Mouse (Mus musculus) cerebellum, postnatal 14 days (tissue): ENCODE measurements around the gene Cyp2s1.
A peak's percentile ranks its signal among the peaks of the same experiment; 100 is the strongest.

ENCODE experiments used
- DNase-seq, 2 experiments: peaks; one replicate each; pipeline ENCODE4 v3.0.0; 2021; ENCODE audit warnings: mixed read lengths in 2 of 2

Cyp2s1 gene

DNA sequence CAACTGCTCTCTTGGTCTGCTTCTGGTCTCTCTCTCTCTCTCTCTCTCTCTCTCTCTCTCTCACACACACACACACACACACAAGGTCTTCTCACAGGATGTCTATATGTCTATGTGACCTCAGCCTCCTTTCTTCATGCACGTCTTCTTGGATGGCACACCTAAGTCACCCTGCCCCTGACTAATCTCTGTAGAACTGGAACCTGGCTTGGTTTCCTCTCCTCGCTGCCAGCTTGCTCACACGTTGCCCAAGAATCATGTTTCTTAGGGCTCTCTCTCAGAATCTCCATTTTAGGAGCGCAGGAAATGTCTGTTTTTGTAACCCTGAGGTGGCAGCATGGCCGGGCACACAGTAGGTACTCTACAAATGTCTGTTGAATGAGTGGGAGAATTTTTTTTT is 36.7 kb downstream of the Cyp2s1 start:
- DNase-seq = no peak

DNA sequence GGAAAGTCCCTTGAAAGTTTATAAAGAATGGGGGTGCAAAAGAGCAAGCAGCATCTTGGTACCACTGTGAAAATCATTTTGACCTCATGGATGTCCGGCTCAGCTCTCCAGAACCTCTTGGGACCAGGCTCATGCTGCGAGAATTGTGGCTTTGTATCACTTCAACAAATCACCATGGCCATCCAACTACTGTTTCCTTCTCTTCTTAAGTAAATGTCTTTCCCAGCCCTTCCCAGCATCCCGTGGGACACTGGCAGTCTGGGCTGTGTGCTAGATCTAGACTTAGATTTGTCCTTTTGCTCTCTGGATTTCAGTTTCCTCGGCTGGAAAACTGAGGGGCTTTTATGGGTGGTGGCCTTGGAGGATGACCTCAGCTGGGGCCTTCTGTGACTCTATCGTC is 48.5 kb downstream of the Cyp2s1 start:
- no peak for DNase-seq

DNA sequence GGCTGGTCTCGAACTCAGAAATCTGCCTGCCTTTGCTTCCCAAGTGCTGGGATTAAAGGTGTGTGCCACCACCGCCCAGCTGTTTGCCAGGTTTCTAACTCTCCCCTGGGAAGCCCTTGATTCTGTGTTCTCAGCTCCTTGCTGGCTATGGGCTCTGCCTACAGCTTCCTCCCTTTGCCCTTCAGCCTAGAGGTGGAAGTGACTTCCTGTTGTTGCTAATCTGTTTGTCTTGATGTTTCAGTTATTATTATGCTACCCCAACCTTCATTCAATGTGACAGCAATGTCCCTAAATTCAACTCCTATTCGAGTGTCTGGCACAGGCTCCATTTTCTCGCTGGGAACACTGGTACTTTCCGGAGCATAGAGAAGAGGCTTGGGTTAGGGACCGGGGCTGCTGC is 50.6 kb downstream of the Cyp2s1 start:
- DNase-seq = no peak

DNA sequence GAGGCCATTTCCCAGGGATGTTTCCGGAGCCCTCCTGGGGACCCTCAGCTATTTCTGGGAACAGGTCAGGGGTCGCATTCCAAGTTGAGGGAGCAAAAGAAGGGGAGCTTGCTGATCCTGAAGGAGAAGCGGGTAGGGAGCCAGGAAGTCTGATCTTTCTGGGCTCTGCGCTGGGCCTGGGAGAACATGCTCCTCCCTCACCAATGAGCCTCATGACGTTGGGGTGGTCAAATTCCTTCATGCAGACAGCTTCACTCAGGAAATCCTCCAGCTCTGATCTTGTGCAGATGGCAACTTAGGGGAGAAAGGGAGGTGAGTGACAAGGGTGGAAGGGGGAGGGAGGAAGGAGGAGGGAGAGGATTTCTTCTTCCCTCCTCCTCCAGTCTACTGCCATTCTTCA is 52.5 kb downstream of the Cyp2s1 start:
- no peak for DNase-seq

DNA sequence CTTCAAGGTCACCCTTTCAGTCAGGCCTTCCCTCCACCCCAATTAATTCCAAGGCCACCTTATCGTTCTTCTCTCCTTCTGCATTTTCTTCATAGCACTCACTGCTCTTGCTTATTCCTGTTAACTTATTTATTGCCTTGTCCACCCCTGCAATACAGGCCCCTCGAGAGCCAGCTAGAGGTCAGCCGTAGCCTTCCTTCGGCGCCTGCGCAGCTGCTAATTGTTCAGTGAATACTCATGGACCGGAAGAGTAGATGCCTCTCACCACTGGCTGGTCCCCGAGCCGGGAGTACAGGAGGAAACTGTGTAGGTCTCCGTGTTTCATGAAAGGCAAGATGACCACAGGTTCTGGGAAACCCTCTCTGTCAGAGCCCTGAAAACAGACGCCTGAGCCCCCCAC is 53.0 kb downstream of the Cyp2s1 start:
- DNase-seq = no peak

DNA sequence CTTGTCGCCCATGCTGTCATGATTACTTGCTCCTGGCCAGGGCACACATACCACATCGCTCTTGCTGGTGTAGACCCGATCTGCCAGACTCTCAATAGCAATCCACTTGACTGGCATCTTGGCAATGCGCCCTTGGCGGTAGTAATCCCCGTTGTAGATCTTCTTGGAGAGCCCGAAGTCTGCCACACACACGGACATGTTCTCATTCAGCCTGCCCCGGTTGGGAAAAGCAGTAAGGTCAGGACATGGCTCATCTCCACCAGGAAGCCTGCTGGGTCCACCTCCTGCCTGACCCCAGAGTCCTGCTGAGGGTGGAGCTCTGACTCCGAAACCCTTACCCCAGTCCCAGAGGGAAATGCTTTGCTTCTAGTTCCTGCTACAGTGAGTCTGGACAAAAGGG is 55.4 kb downstream of the Cyp2s1 start:
- peak in 1 of 2 experiments; percentile 40 for DNase-seq

DNA sequence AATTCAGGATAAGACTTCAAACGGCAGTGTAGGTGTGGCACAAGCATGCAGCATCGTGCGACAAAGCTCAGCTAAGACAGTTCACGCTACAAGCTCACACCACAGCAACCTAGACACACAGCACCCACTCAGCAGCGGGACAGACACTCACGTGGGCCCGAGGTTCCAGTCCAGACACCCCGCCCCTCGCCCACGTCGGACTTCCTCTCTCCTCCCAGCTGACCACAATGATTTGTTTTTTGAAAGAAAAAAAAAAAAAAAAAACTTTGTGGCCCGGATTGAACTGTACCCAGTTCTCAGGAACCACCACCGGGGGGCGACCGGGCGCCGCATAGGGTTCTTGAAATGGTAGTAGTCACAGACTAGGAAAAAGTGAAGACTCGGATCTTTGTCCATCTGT is 60.7 kb downstream of the Cyp2s1 start:
- peak; percentile 90 to 96 for DNase-seq

DNA sequence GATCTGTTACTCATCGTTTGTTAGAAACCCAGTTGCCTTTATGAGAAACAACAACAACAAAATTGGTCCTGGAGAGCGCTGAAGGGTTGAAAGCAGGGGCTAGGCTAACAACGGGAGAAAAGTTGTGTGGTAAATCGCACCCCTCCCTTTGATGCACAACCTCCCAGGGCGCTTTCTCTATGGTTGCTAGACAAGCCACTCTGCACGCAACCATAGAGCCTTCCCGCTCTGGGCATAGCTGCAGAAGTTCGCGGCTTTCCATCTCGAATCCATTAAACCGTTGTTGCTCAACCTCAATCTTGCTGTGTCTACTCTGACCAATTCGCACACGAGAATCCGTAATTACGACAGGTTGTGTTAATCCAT is 61.3 kb downstream of the Cyp2s1 start:
- DNase-seq = peak in 1 of 2 experiments; percentile 79

DNA sequence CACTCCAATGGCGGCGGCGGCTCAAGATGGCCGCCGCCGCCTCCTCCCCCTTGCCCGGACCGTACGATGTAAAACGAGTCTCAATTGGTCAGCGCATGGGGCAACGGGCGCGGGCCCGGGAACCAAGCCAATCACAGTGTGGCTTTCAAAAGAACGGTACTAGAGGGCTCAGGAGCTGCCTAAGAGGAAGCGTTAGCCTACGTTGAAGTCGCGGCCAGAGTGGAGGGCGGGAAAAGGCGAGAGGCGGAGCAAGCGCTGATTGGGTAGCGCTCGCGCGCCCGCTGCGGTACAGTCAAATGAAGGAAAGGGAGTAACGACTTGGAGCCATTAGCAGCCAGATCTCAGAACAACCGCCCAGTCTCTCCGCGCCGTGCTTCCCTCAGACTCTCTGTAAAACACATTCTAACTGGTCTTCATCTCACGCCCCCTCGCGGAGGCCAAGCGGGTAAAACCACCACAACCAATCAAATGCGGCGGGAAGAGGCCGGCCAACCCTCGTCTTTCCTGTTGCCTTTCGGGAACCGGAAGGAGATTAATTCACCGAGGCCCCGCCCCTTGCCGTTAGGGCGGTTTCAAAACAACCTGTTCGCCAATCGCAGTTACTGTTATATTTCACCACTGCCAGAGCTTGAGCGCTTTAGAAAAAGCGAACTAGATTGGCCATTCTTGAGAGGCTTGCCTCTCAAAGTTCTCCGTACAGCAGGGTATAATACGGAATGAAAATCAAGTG is 61.8 kb downstream of the Cyp2s1 start, which contains the start of gene Hnrnpul1:
Hnrnpul1 (minus strand) TSS at position 20 of the 730 bp plus-strand sequence.
- peak; percentile 100 for DNase-seq

DNA sequence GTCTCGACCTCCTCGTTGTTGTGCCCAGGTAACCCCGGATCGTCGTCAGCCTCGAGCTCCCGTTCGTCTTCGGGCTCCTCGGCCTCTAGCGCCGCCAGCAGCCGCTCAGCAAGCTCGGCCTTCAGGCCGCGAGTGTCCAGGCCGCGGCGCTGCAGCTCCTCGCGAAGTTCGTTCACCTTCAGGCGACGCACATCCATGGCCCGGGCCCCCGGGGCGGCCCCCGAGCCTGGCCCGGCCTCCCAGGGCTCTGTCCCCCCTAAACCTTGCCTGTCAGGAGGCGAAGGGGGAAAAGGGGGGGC is 62.3 kb downstream of the Cyp2s1 start:
- DNase-seq = no peak

DNA sequence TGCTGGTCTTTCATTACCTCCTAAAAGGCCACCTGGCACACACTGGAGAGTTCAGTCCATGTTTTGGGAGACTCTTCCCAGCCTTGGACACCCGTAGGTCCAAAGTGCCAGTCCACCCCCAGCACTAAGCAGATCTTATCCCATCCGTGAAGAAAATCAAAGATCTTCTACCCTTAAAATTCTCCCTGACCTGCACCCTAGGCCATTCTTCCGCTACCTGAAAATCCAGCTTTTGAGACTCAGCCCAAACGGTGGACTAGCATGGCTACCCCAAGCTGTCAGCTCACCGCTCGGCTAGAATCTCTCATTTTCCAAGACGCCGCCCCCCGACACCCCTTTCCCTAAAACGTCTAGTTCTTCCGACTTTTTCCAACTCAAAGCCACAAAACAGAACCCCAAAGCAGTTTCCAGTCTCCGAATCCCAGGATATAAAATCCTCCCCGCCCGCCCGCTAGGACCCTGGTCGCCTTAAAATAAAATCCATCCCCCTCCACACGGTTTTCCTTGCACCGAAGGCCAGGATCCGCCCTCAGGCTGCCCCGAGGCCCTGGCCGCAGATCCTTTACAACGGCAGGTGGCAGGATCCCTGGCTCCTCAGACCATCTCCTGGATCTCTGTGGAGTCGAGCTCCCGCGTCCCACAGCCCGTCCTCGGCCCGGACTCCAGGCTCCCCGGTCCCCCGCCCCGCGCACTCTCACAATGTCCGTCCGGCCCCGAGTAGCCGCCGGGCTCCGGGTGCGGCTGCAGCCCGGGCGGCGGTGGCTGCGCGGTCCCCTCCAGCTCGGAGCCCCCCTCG is 62.9 kb downstream of the Cyp2s1 start:
- DNase-seq = peak; percentile 12 to 69

DNA sequence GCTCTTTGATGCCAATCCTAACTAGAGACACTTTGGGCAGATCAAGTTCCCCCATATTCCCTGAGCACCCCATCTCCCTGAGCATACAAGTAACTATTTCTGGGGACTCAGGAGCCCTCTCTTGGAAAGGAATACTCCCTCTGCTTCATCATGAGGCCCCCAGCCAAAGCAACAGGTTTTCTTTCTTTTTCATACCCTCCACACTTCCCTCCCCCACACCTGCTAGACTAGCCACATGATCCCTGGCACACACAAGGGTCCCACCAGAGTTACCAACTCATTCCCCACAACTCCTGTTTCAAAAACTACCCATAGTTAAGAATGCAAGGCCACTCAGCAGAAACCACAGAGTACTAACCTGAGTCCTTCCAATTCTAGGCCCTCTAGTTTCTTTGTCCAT is 63.6 kb downstream of the Cyp2s1 start:
- DNase-seq = peak in 1 of 2 experiments; percentile 15
